Mouse (Mus musculus): ENCODE results near the gene Vamp2.
"Not testable (repeated sequence)": the region's sequence is repeated elsewhere in the genome, so short reads cannot be mapped to it uniquely, and the experiment has no call there.

Vamp2 gene

DNA sequence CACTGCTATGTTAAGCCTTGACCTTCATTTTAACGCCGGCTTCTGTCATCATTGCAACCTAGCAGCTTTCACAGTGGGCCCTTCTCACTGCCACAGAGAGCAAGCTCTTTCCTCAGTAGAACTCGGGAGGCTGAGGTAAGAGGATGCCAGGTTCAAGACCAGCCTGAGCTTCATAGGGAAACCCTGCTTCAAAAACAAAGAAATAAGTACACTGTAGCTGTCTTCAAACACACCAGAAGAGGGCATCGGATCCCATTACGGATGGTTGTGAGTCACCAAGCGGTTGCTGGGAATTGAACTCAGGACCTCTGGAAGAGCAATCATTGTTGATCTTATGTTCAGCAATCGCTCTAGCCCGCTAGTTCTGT lies 7.5 kb upstream of the Vamp2 start:
- no peak for DNase-seq (ENCODE audit: low spot score in 2 of 2)

DNA sequence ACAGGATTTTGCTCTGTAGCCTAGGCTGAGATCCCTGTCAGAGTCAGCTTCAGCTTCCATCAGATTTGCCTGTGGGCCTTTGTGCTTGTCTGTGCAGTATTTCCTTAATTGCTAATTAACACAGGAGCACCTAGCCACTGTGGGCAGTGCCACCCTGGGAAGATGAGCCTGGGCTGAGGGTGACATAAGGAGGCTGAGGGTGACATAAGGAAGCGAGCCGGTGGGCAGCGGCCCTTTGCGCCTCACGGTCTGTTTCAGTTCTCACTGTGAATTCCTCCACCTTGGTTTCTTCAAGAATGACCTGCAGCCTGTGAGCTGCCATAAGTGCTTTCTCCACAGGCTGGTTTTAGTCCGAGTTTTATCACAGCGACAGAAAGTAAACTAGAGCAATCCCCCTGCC lies 6.7 kb upstream of the Vamp2 start:
- no peak for DNase-seq (ENCODE audit: low spot score in 2 of 2)

DNA sequence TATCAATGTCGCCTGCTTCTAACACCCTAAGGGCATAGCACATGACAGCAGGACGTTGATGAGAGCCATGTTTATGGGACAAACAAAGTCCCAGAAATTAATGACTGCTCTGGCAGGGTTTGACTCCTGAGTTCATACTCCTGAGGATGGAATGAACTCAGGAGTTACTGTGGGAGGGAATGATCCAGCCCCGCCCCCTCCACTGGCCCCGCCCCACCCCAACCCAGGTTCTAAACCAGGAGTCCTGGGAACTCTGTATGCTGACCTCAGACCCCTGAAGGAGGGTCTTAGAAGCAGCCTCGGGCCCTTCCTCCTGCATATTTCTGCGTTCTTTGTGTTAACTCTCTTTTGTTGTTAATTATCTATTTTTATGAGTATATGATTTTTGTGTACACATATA lies 2.7 kb upstream of the Vamp2 start:
- no peak for DNase-seq (ENCODE audit: low spot score in 2 of 2)

DNA sequence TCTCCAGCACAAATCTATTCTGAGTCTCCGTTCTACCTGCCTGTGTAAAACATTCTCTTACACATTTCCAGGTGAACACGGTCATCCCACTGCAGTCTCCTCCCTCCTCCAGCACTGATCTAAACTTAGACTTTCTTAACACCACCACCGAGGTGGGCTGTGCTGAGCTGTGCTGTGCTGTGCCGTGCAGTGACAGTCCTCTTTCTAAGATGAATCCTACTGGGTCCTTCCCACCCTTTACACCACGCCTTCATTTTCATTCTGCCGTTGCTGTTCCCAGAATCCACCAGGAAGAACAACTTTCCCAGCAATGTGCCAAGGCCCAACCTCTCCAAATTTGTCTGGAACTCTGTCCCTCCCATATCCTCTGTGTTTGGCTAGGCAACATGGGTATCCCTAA lies 1.9 kb upstream of the Vamp2 start:
- DNase-seq (ENCODE audit: low spot score in 2 of 2): no peak

DNA sequence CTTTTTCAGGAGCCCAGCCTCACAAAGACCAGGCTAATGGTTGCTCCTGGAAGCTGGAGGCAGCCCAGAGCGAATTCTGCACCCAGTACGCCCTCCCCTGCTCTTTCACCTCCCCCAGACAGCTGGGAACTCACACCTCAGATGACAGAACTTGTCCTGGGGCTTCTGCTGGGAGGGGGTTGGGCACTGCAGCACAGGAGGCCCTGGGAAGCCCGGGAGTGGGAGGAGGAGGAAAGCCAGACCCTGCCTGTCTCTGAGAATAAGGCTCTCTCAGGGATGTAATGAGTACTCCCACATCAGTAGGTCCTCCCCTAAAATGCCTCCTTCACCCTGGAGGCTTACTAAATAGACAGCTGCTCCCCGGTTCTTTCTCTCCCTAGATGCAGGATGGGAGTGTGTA lies 1.2 kb upstream of the Vamp2 start:
- no peak for DNase-seq (ENCODE audit: low spot score in 2 of 2)

DNA sequence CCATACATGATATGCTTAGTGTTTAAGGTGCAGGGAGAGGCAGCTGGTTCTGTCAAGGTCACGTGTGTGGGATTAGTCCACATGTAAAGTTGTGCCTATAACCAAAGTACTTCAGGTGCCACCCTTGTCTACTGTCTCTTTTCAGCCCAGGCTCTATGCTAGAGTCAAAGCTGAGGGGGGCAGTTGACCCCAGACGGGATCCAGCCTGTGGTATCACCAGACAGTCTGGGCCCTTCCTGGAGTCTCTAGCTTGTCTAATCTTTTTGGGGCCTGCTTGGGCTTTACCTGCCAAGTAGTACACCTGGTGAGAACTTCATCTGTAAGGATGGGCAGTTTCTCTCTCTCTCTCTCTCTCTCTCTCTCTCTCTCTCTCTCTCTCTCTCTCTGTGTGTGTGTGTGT lies 693 bp upstream of the Vamp2 start:
- no peak for DNase-seq (ENCODE audit: low spot score in 2 of 2)

DNA sequence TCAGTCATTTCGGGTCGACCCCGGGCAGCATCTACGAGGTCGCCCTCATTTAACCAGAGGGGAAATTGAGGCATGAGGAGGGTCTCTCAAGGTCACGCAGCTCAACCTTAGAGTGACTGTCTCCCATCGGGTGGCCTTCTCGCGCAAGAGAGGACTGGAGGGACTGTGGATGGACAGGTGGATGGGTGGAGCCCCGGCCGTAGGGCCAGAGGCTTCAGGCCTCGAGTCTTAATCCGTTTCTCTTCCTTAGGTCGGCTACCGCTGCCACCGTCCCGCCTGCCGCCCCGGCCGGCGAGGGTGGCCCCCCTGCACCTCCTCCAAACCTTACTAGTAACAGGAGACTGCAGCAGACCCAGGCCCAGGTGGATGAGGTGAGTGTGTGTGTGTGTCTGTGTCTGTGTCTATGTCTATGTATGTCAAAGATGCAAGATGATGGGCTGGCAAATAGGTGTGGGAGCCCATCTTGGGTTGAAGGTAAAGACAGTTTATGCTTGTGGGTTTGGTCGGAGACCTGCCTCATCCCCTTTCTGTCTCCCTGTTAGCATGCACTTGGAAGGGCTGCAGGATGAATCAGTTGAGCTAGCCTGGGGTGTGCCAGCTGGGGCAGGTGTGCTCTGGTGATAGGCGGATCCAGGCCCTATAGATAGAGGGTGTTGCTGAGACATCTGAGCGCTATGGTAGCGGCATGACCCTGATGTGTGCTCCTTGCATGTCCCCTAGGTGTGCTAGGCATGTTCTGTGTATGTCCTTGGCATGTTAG lies 746 bp downstream of the Vamp2 start:
- peak; percentile 65 to 66 for DNase-seq (ENCODE audit: low spot score in 2 of 2)

DNA sequence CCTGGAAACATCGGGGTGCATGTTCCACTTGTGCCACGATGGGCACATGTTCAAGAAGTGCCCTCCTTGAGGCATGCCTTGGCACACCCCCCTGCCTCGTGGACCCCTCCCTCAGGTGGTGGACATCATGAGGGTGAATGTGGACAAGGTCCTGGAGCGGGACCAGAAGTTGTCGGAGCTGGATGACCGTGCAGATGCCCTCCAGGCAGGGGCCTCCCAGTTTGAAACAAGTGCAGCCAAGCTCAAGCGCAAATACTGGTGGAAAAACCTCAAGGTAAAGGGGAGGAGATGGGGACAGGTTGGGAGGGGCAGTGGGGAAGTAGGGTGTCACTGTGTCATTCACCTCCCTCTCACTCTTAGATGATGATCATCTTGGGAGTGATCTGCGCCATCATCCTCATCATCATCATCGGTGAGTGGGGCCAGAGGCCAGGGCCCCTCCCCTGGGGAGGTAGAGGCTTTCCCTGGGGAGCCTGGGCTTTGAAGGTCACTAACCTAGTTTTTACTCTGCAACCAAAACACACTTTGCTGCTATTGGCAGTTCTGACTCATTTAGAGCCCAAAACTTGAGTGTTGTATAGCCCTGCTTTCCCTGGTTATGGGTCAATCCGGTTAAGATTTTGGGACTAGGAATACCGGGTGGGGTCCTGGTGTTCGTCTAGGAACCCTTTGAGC lies 1.5 kb downstream of the Vamp2 start:
- DNase-seq (ENCODE audit: low spot score in 2 of 2): no peak

DNA sequence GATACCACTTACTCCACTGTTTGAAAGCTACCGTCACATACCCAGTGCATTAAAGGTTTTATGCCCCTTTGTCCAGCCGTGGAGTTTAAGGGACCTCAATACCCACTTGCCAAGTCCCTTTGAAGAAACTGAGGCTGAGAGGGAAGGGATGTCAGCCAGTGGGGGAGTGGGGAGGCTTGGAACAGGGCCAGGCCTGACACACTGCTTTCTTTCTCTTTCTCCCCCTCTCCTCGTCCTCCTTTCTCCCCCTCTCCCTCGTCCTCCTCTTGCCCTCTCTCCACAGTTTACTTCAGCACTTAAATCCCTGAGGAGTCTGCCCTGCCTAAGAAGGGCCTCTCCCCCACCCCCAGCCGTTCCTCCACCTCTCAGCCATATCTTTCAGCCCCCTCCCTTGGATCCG lies 2.1 kb downstream of the Vamp2 start:
- no peak for DNase-seq (ENCODE audit: low spot score in 2 of 2)

DNA sequence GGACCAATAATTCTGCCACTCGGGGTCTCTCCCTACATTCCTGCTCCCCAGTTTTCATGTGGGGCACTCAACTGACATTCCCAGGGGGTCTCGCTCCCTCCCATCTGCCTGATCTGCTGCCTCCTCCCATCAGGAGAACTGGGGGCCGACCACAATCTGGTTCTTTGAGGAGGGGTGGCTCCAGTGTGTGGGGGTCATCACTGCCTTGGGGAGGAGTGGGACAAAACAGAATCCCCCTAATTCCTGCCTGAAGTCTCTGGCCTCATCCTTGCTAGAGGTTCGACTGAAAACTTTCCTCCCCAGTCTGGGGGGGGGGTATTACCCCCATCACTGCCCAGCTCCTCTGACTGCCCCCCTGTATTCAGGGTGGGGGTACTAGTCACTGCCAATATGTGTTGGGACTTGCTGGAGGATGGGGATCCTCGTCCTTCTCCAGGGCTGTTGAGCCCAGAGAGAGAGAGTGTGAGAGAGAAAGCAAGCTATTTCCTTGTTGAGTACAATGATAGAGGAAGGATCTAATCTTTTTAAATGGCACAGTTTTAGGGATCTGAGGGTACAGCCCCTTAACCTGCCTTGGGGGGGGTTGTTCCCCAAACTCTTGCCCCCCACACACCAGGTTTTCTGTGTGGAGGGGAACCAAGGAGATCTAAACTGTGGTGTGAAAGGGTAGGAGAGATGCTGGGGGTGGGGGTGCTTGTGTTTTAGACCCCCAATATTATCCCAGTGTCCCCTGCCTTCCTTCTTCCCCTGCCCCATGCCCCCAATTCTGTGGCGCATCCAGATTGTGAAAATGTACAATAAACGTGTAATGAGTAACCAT lies 3.5 kb downstream of the Vamp2 start:
- no peak for DNase-seq (ENCODE audit: low spot score in 2 of 2)

DNA sequence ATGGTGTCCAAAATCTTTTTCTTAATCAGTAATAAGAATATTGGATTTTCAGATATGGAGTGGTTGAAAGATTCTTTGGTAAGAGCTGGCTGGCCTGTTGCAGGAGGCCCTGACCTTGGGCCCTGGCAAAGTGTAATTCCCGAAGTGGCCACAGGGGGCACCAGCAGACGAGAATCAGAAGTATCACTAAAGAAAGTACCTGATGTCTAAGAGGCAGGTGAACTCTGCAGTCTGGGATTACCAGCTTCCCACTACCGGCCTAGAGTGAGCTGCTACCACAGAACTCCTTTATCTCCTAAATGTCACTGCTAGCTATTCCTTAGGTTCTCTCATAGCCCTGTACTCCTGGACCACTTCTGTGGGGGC lies 4.1 kb downstream of the Vamp2 start:
- peak; percentile 95 for DNase-seq (ENCODE audit: low spot score in 2 of 2)

DNA sequence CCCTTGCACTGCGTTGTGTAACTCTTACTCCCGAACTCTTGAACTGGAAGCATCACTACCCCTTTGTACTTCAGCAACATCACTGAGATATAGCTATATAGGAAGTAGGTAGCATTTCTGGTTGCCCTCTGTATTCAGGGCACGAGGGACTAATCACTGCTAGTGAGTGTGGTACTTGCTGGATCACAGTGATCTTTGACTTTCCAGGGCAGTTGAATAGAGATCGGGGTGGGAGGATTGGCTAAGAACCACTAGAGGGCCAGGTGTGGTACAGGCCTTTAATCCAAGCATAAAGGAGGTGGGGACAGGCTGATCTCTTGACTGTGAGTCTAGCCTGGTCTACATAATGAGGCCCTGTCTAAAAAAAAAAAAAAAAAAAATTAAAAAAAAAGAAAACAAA lies 4.6 kb downstream of the Vamp2 start:
- DNase-seq (ENCODE audit: low spot score in 2 of 2): no peak

DNA sequence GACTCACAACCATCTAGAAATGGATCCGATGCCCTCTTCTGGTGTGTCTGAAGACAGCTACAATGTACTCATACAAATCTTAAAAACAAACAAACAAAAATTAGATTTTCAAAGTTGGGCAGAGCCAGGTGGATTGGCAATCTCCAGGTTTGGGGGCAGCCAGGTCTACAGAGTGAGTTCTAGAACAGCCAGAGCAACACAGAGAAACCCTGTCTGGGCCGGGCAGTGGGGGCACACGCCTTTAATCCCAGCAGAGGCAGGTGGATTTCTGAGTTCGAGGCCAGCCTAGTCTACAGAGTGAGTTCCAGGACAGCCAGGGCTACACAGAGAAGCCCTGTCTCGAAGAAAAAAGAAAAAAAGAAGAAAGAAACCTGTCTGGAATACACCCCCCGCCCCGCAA lies 5.6 kb downstream of the Vamp2 start:
- not testable (repeated sequence) for DNase-seq (ENCODE audit: low spot score in 2 of 2)

DNA sequence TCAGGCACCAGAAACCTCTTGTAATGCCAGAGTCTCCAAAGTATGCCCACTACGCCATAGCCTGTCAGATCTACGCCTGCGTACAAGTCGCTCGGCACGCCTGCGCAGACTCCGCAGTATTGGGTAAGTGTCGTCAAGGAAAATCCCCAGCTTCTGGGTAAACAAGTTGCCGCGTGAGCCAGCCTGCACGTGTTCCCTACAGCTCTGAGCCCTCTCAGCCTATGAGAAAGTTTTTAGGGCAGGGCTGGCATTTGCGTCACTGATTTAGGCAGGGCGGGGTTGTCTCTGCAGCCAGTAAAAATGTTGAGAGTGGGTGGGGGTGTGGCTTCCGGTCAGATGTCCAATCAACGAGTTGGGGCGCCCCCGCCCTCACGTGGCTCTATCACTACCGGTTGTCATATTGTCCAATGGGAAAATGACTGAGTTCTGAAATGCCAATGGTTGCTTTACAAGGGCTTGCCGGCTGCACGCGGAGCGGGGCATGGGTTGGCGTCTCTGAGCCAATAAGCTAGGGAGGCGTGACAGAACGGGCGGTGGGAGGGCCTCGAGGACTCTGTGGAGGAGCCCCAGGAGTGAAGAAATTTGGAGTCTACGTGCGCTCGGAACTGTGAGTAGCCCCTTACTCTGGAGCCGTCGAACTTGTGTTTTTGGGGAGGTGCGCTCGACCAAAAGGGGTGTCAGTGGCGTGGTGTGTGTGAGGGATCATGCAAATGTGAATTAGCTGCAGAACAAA lies 6.6 kb downstream of the Vamp2 start, which contains the start of gene Per1:
Gene Per1, plus strand, starts transcription at position 521 of the 733 bp plus-strand sequence.
- DNase-seq (ENCODE audit: low spot score in 2 of 2): peak; percentile 90 to 98

DNA sequence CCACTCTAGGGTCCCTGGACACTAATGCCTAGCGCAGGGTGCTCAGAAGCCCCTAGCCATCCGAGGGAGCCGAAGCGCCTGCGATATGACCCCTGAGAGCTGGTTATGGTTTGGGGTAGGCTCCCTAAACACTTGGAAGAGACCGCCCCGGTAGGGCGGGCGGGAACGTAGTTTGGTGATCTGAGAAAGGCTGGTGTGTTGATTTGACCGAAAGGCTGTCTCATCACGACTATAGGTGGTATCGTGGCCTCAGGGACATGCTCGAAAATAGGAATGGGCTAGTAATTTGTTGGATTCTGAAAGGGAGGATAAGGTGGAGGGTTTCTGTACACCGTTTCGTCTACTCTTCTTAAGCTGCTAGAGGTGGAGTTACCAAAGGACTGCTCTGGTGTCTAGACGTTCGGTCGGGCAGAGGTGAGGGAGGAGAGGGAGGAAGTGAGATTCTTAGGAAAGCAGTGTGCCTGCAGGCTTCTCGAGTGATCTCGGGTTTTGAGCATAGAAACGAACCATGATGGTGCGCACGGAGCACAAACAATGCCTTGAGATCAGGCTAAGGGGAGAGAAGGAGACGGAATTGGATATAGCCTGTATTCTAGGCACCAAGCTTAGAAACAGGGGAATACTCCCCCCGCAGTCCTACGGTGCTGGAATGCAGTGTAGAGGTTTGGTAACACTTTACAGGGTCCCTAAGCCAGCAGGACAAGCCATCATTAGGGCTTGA lies 7.4 kb downstream of the Vamp2 start:
- peak; percentile 56 to 60 for DNase-seq (ENCODE audit: low spot score in 2 of 2)

DNA sequence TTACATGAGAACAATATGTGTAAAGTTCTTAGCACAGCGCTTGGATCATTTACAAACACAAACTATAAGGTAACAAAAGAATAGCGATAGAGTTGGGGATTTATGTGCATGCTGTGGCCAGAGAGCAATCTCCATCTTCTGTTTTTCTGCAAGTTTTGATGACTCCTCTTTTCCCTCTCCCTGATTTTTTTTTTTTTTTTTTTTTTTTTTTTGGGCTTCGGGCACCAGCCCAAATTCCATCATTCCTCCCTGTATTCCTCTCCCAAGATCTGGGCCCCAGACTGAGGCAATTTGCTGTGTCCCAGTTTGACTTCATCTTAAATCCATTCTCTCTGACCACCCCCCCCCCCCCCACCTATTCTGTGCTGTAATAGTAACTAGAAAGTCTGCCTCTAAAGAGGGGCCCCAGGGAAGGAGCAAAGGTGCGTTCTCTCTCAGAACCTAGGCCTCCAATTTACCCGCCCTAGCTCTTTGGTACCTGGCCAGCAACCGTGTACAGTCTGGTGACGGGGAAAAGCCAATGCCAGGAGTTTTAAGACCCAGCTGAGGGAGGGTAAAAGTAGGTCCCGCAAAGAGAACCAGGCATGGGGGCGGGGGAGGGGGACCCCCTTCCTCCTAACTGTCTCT lies 8.2 kb downstream of the Vamp2 start:
- no peak for DNase-seq (ENCODE audit: low spot score in 2 of 2)

DNA sequence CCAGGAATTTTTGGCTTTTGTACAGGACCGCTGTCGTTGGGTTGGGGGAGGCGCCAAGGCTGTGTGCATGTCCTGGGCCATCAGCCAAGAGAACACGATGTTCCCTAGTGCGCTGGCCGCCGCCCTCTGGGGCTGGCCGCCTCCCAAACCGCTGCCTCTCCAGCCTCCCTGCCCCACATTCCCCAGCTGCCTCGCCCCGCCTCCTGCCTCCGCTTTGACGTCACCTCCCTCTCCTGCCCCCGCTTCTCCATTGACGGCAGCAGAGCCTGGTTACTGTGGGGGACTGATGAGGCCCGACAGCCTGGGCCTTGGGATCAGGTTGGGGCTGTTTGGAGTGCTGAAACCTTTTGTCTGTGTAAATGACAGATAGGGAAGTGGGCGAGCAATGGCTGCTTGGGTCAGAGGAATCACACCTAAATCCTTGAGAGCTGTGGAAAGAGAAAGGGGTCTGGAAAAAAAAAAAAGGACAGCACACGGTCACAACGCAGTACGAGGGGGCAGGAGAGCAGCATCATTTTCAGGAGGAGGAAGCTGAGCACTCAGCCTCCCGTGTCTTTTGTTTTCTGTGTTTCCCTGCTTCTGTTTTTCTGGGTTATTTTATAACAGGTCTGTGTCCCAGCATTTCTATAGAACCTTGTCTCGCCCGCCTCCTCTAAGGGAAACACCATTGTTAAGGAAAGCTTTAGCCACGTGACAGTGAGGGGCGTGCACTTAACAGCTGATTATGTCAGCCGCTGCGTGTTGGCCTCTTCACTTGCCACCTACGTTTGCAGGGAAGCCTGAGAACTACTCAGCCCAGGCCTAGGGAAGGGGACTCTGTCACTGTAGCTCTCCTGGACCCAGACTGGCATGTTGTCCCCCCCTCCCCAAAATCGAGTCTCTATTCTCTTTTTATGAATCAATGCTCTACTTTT lies 9.0 kb downstream of the Vamp2 start:
- peak; percentile 91 to 97 for DNase-seq (ENCODE audit: low spot score in 2 of 2)

DNA sequence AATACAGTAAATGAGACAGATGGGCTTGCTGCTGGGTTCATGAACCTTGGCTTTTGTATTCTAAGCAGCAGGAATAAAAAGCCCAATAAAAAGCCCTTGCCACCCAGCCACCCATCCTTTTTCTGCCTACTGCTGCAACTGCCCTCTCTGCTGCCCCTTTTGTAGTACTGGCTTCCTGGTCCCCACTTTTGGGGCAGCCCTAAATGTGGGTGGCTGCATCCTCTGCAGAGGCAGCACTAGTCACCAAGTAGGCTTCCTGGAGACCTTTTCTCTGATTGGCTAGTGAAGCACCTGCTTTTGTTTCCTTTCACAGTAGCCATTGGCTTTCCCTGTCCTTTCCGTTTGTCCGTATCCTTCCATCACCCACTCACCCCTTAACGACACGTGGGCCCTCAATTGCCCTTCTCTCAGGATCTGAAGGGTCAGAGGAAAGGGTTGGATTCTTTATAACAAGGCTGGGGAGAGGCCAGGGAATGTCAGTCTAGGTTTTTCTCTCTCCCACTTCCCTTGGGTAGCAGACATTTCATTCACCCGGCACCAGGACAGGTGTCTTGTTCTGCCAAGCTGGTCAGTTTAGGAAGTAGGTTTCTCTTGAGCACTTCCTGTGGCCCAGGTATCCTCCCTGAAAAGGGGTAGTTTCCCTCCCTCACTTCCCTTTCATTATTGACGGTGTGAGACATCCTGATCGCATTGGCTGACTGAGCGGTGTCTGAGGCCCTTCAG lies 9.9 kb downstream of the Vamp2 start:
- peak in 1 of 2 experiments; percentile 42 for DNase-seq (ENCODE audit: low spot score in 2 of 2)

DNA sequence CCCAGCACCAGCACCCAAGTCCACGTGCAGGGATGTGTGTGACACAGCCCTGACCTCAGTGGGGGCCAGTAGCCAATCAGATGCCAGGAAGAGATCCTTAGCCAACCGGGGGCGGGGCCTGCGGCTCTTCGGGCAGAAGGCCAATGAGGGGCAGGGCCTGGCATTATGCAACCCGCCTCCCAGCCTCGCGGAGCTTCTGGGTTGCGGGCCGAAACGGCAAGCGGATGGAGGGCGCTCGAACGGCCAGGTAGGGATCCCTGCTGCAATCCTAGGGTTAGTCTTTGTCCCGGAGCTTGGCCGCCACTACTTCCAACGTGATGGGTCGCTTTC lies 10.4 kb downstream of the Vamp2 start:
- DNase-seq (ENCODE audit: low spot score in 2 of 2): peak; percentile 91 to 96
